Mouse (Mus musculus) telencephalon, adult 2 months (tissue): ENCODE data around the gene Frmd3.
"Not testable (repeated sequence)": the region's sequence is repeated elsewhere in the genome, so short reads cannot be mapped to it uniquely, and the experiment has no call there.

Source experiments
- DNase-seq: peaks from one replicate; pipeline ENCODE4 v3.0.0-alpha.2; 2011; ENCODE audit warnings: low read depth, low spot score

Gene Frmd3

GRCm38 (mm10) chr4:74013211-74014047 is at the start of gene Frmd3:
Gene Frmd3, plus strand, starts transcription at chr4:74013442.
- peak; percentile 48 for DNase-seq

- no peak for DNase-seq
Measured at GRCm38 (mm10) chr4:73980454-73980853, 32.8 kb upstream of the Frmd3 start.

- peak; percentile 6 for DNase-seq
Measured at GRCm38 (mm10) chr4:74012277-74012676, 965 bp upstream of the Frmd3 start.

- DNase-seq: peak; percentile 23
Measured at GRCm38 (mm10) chr4:74012700-74013099, 542 bp upstream of the Frmd3 start.

GRCm38 (mm10) chr4:74014048-74014500 is 832 bp downstream of the Frmd3 start:
- DNase-seq: peak; percentile 16

GRCm38 (mm10) chr4:74020084-74020483 is 6.8 kb downstream of the Frmd3 start:
- no peak for DNase-seq

- DNase-seq: peak; percentile 53
Measured at GRCm38 (mm10) chr4:74043226-74043625, 30.0 kb downstream of the Frmd3 start.

GRCm38 (mm10) chr4:74051692-74052091 is 38.5 kb downstream of the Frmd3 start:
- peak; percentile 80 for DNase-seq

- no peak for DNase-seq
Measured at GRCm38 (mm10) chr4:74076727-74077126, 63.5 kb downstream of the Frmd3 start.

- no peak for DNase-seq
Measured at GRCm38 (mm10) chr4:74110816-74111215, 97.6 kb downstream of the Frmd3 start.

- no peak for DNase-seq
Measured at GRCm38 (mm10) chr4:74191528-74191927, 178.3 kb downstream of the Frmd3 start.

GRCm38 (mm10) chr4:74201281-74201811 is 188.1 kb downstream of the Frmd3 start:
- no peak for DNase-seq

- not testable (repeated sequence) for DNase-seq
Measured at GRCm38 (mm10) chr4:74221780-74222179, 208.5 kb downstream of the Frmd3 start.

- DNase-seq: no peak
Measured at GRCm38 (mm10) chr4:74222360-74222759, 209.1 kb downstream of the Frmd3 start.

GRCm38 (mm10) chr4:74224210-74224609 is 211.0 kb downstream of the Frmd3 start:
- no peak for DNase-seq

GRCm38 (mm10) chr4:74230994-74231393 is 217.8 kb downstream of the Frmd3 start:
- DNase-seq: no peak

GRCm38 (mm10) chr4:74231405-74231804 is 218.2 kb downstream of the Frmd3 start:
- no peak for DNase-seq

- DNase-seq: no peak
Measured at GRCm38 (mm10) chr4:74233534-74233933, 220.3 kb downstream of the Frmd3 start.

- DNase-seq: no peak
Measured at GRCm38 (mm10) chr4:74242176-74242575, 228.9 kb downstream of the Frmd3 start, which contains the start of gene Kdm4c. Gene Kdm4c, plus strand, starts transcription at chr4:74242497.
